Mouse (Mus musculus) MEL (cell line): Measurements from ENCODE around the gene Ankrd54.

Source experiments
- CTCF ChIP-seq, 3 experiments: IDR thresholded peaks in 2 of 3; conservative IDR thresholded peaks in 1 of 3; 2 replicates each; pipeline ENCODE4 v1.5.1; 2011 to 2012; ENCODE audit warnings: low read length in 3 of 3, low read depth in 2 of 3, mild to moderate bottlenecking in 2 of 3, improper control_type of control experiment in 1 of 3, inconsistent platforms in 1 of 3, mixed read lengths in 1 of 3, moderate library complexity in 1 of 3; ENCODE audit not compliant: control insufficient read depth in 1 of 3, insufficient read depth in 1 of 3, poor library complexity in 1 of 3, severe bottlenecking in 1 of 3
- USF1 ChIP-seq: IDR thresholded peaks from 2 replicates; pipeline ENCODE4 v1.6.1; 2014; ENCODE audit warnings: low read depth, mild to moderate bottlenecking, inconsistent platforms, low read length, improper control_type of control experiment, moderate library complexity
- USF2 ChIP-seq, 2 experiments: IDR thresholded peaks; 2 replicates each; pipeline ENCODE4 v1.6.1; 2011 to 2012; ENCODE audit warnings: improper control_type of control experiment in 2 of 2, low read length in 2 of 2, borderline replicate concordance in 1 of 2, inconsistent platforms in 1 of 2, low read depth in 1 of 2, mild to moderate bottlenecking in 1 of 2; ENCODE audit not compliant: insufficient read depth in 1 of 2

DNA sequence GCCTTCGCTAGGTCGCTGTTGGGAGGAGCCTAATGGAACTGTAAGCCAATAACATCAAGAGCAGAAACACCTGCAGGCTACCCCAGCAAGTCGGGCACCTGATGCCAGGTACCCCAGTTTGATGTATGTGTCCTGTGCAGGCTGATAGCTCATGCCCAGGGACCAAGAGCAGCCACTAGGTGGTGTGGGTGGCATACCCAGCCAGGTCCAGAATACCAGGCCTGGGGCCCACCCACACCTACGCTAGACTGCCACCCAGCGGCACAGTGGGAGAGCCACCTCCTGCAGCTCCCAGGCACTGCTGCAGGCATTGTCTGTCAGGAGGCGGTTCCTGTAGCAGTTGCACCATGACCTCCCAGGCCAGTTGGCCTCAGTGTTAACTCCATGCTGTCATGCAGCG lies 23.8 kb downstream of the Ankrd54 start:
- TF ChIP-seq USF1: no peak
- TF ChIP-seq CTCF (IDR thresholded peaks at IDR 0.05 in 2 of 3, conservative IDR thresholded peaks at IDR 0.05 in 1 of 3; ENCODE audit: control insufficient read depth in 1 of 3, insufficient read depth in 1 of 3, low read depth in 2 of 3, low read length in 3 of 3, poor library complexity in 1 of 3, severe bottlenecking in 1 of 3): peak; percentile 92 to 99 (median 93)
- TF ChIP-seq USF2 (IDR thresholded peaks at IDR 0.05; ENCODE audit: borderline replicate concordance in 1 of 2, insufficient read depth in 1 of 2, low read depth in 1 of 2, low read length in 2 of 2): no peak
